Mouse (Mus musculus): ENCODE measurements around the gene Olfr516. TPM values are rescaled to one million over a fixed set of nuclear protein-coding genes. Genes with fewer than 3 reads are reported as not detected.

Gene Olfr516
- not detected in 4 replicates for total RNA-seq (2023; ENCODE audit: inconsistent age)

DNA sequence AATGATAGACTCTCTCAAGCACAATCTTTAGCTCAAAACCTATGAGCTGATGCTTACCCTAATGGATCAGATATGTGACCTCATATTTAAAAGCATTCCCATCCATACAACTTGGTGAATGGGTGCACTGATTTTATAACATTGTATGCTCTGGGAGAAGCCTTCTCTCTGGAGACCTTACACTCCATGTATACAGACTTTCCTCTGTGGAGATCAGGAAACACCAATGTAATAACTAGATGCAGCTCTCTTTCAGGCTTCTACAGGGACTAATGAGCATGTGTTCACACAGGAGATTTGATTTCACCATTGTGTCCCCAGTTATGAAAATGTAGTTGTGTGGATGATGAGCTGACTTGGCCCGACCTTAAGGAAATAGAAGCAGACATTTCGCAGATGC is at the start of gene Olfr516:
Gene Olfr516, minus strand, starts transcription at position 101 of the 400 bp plus-strand sequence.

DNA sequence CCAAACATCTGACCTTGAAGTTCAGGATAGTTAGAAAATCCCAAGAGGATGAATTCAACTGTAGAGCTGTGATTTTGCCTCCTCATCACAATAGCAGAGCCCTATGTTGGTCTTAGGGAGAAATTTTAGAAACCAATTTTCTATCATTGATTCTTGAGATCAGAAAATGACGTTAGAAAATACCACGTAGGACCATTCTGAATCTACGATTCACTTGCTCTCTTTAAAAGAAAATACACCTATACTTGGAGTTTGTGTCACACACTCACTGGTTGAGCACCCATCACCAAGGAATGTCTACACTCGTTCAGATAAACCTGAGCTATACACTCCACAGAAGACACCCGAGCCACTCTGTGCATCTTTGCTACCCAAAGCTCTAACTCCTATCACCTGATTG is 44.0 kb upstream of the Olfr516 start, which contains the start of gene Olfr519:
Gene Olfr519, minus strand, starts transcription at position 101 of the 400 bp plus-strand sequence.

DNA sequence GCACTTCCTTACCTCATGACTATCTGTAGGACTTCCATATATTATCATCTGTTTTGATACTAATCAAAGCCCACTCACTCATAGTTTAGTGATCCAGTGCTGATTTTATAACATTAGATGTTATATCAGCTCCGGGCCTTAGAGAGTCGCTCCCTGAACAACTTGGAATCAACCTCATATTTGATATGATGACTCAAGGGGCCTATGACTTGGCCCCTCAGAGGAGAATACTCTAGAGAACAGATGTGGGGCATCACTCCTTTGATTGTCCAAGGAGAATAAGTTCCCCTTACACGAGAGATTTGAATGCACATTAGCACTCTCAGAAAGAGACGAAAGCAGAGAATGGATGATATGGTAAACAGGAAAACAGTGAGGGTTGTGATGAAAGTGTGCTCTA is 34.6 kb upstream of the Olfr516 start, which contains the start of gene Olfr518:
Gene Olfr518, minus strand, starts transcription at position 101 of the 400 bp plus-strand sequence.

DNA sequence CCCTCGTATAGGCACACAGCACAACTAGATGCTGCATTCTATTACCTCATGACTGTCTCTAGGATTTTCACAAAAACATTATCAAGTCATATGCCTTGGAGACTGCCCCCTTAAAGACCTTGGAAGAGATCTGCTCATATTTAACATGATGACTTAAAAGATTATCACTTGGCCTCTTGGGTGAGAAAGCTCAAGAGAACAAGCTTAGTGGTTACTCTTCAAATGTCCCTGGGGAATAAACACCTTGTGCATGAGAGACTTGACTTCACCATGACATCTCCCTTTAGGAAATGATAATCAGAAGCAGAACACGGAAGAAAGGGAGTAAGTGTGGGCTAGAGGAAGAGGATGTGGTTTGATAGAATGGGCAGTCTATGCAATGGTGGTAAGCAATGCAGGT is 21.9 kb upstream of the Olfr516 start, which contains the start of gene Olfr517:
Gene Olfr517, minus strand, starts transcription at position 101 of the 400 bp plus-strand sequence.

DNA sequence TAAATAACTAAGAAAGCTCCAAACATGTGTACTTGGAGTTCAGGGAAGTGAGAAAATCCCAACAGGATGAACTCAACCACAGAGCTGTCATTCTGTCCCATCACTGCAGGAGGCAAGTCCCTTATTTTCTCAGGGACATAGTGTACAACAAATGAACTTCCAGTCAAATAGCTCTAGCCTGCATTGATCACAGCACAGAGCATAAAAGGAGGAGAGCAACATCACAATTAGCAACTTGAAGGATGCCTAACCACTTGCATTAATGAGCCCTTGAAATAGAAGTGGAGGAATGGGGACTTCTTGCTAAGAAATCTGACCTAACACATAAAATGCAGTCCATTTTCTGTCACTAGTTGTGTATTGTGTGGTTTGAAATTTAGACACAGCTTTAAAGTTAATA is 24.4 kb downstream of the Olfr516 start, which contains the start of gene Olfr514:
Gene Olfr514, minus strand, starts transcription at position 101 of the 400 bp plus-strand sequence.

Other genes with a start within 250 kb of the Olfr516 start
- gene Olfr506, start 239.7 kb downstream of the Olfr516 start, total RNA-seq (2023; ENCODE audit: inconsistent age) = not detected in 4 replicates
- not detected in 4 replicates for gene Olfr507, start 228.7 kb downstream of the Olfr516 start, total RNA-seq (2023; ENCODE audit: inconsistent age)
- not detected in 4 replicates for gene Olfr508, start 220.5 kb downstream of the Olfr516 start, total RNA-seq (2023; ENCODE audit: inconsistent age)
- not detected in 4 replicates for gene Olfr509, start 198.6 kb downstream of the Olfr516 start, total RNA-seq (2023; ENCODE audit: inconsistent age)
- not detected in 4 replicates for gene Olfr510, start 184.1 kb downstream of the Olfr516 start, total RNA-seq (2023; ENCODE audit: inconsistent age)
- not detected in 4 replicates for gene Olfr512, start 137.2 kb downstream of the Olfr516 start, total RNA-seq (2023; ENCODE audit: inconsistent age)
- gene Olfr513, start 99.6 kb downstream of the Olfr516 start, total RNA-seq (2023; ENCODE audit: inconsistent age) = not detected in 4 replicates
- gene Olfr514, start 24.5 kb downstream of the Olfr516 start, total RNA-seq (2023; ENCODE audit: inconsistent age) = not detected in 4 replicates
- gene Olfr517, start 21.9 kb upstream of the Olfr516 start, total RNA-seq (2023; ENCODE audit: inconsistent age) = not detected in 4 replicates
- gene Olfr518, start 34.5 kb upstream of the Olfr516 start, total RNA-seq (2023; ENCODE audit: inconsistent age) = not detected in 4 replicates
- not detected in 4 replicates for gene Olfr519, start 43.9 kb upstream of the Olfr516 start, total RNA-seq (2023; ENCODE audit: inconsistent age)
- 3.1 to 4.1 TPM (median 3.8 TPM) in 4 replicates for gene Nlrp10, start 79.6 kb upstream of the Olfr516 start, total RNA-seq (2023; ENCODE audit: inconsistent age)
- gene Eif3f, start 83.9 kb upstream of the Olfr516 start, total RNA-seq (2023; ENCODE audit: inconsistent age) = 257 to 279 TPM (median 260 TPM) in 4 replicates
- gene Tub, start 99.8 kb upstream of the Olfr516 start, total RNA-seq (2023; ENCODE audit: inconsistent age) = 2.5 to 3.9 TPM (median 3.3 TPM) in 4 replicates
- 0.22 to 0.48 TPM (median 0.35 TPM) in 4 replicates for gene Ric3, start 232.8 kb upstream of the Olfr516 start, total RNA-seq (2023; ENCODE audit: inconsistent age)